Mouse (Mus musculus): ENCODE measurements at regions not wholly inside any gene's neighbourhood (a gene's known extent, or its start where the extent isn't known, plus 50 kb on each side); places are given as distances from the start of the nearest gene placed in this dataset.
A peak's percentile ranks its signal among the peaks of the same experiment; 100 is the strongest.

DNA sequence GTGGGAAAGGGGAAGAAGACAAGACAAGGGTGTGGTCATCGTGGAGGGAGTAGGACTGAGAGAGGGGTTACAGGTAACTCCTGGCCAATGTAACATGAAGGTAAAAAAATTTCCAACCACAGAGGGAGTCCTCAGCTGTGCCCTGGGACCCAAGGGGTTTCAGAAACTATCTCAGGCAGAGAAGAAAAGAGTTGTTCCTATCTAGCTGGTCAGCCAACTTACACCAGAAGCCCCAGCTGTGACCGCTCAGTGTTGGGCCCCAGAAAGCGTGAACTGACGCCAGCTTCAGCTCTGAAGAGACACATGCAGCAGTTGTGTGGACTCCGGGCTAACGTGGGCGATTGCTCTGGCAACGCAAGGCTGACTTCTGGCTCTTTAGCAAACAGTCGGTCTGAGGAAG, 52.2 kb downstream of the Rhob start:
- peak overlapping the region; percentile 14; the same call in 1 of the 2 replicates for H3K27ac ChIP-seq (replicated peaks)
- no peak overlapping the region for H3K4me3 ChIP-seq
- no peaks in the 10 kb centered on the region for H3K9me3 ChIP-seq
- H3K4me1 ChIP-seq: peaks cover 48% of the 10 kb centered on the region
- peaks cover 28% of the 10 kb centered on the region; the same call in 1 of the 2 replicates for H3K27me3 ChIP-seq (replicated peaks; ENCODE audit: low read depth, poor library complexity, severe bottlenecking)
- H3K36me3 ChIP-seq (replicated peaks): no peaks in the 10 kb centered on the region
- DNase-seq (ENCODE audit: low spot score): no peak
- 86% methylated on average over 9 of the region's 9 CpGs for WGBS

DNA sequence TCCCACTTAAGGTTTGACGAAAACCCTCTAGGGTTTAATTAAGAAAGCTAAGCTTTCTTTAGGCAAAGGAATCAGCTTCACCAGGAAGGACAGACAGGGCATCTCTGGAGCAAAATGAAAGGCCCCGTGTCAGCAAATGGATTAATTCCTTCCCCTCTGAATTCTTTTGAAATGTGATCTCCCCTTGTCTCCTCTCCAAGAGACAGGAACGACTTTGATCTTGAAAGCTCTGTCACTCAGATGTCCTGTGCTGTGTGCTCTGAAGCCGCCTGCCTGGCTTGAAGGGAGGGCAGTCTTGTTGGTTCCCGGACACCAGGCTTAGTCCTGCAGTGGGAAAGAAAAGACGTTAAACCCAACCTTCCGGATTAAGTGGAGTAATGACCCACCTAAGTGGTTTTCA, 52.8 kb downstream of the Rhob start:
- 8% methylated on average over 7 of the region's 7 CpGs for WGBS
- peak; percentile 52 for DNase-seq (ENCODE audit: low spot score)
- H3K9me3 ChIP-seq: no peaks in the 10 kb centered on the region
- H3K4me1 ChIP-seq: peaks cover 42% of the 10 kb centered on the region
- H3K27ac ChIP-seq (replicated peaks): 0 out of 2 replicates have a peak overlapping the region, but pooled peaks have one; percentile 14
- no peaks in the 10 kb centered on the region for H3K36me3 ChIP-seq (replicated peaks)
- H3K4me3 ChIP-seq: no peak overlapping the region
- peaks cover 28% of the 10 kb centered on the region; the same call in 1 of the 2 replicates for H3K27me3 ChIP-seq (replicated peaks; ENCODE audit: low read depth, poor library complexity, severe bottlenecking)

DNA sequence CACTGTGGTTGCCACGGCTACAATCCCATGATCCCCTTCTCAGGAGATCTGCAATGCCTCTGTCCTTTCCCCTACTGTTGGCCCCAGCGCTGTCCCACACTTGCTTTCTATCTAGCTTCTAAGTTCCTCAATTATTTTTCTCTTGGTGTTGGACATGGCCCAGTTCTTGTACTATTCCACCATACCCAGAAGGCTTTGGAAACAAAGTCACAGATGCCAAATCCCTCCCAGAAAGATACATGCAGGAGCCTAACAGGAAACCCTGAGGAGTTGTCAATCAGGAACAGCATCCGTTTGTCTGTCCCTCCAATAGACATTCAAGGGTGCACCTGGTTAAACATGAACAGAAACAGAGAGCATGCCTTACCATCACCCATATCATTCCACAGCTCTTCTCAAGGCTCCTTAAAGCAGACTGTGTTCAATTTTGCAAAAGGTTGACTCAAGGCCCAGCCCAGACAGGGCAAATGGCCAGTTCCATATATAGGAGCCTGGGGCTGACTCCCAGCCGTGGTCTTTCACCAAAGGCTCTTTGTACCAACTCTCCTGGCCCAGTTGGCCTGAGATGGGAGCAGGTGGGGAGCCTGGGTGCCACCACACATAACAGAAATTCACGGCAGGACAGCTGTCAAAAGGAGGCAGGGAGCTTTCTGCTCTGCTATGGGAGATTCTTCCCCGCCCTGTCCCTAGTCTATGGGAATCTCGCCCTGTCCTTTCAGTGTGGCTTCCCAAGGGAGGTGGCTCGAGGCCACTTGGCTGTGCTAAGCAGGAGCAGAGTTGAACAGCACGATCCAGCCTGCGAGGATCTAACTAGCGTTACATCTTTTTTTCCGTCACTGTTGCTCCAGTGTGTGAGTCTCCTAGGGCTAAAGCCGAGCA, 54.6 kb downstream of the Rhob start:
- no peaks in the 10 kb centered on the region for H3K9me3 ChIP-seq
- H3K27ac ChIP-seq (replicated peaks): no peak overlapping the region
- H3K27me3 ChIP-seq (replicated peaks; ENCODE audit: low read depth, poor library complexity, severe bottlenecking): peaks cover 18% of the 10 kb centered on the region; the same call in 1 of the 2 replicates
- H3K36me3 ChIP-seq (replicated peaks): no peaks in the 10 kb centered on the region
- peaks cover 38% of the 10 kb centered on the region for H3K4me1 ChIP-seq
- 80% methylated on average over 13 of the region's 13 CpGs for WGBS
- H3K4me3 ChIP-seq: no peak overlapping the region
- DNase-seq (ENCODE audit: low spot score): no peak

DNA sequence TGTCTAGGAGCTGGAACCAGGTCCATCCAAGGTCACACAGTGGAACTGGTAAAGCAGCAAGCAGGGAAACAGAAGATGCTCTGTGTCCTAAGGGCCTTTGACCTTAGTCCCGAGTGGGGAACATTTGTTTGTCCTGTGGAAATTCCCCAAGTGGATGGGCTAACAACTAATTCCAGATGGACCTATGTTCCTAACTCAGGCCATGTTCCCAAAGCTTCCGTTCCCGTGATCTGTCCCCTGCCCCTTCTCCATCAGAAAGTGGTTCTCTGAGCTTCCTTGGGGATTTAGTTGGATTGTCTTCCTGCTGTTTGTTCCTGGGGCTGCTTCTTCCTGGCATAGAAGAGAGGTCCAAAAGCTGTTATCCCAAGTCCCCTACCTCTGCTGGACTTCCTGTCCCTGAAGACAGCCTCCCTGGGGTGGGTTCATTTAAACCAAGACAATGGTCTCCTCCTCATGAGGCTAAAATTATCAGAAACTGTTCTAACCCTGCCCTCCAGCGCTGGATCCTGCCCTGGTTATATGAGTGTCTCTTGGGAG, 55.8 kb downstream of the Rhob start:
- H3K4me1 ChIP-seq: peaks cover 44% of the 10 kb centered on the region
- DNase-seq (ENCODE audit: low spot score): no peak
- peaks cover 18% of the 10 kb centered on the region; the same call in 1 of the 2 replicates for H3K27me3 ChIP-seq (replicated peaks; ENCODE audit: low read depth, poor library complexity, severe bottlenecking)
- 0 out of 2 replicates have a peak overlapping the region, but pooled peaks have one; percentile 35 for H3K27ac ChIP-seq (replicated peaks)
- no peak overlapping the region for H3K4me3 ChIP-seq
- no peaks in the 10 kb centered on the region for H3K36me3 ChIP-seq (replicated peaks)
- WGBS: 54% methylated on average over 4 of the region's 4 CpGs
- no peaks in the 10 kb centered on the region for H3K9me3 ChIP-seq

DNA sequence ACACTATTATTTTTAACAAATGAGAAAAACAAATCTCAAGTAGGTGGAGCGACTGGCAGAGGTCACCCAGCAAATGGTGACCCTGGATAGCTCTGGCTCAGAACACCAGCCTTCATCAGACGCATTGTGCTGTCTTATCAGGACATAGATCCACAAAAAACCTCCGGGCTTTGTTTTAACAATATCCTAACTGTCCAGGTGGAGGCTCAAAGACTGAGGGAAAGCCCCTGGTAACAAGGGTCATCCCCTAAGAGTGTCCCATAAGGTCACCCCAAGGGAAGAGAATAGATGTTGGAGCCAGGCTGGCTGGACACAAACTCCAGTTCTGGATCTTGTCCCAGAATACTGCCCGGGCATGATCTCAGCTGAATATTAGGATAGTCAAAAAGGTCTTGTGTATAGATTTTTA, 56.6 kb downstream of the Rhob start:
- DNase-seq (ENCODE audit: low spot score): no peak

DNA sequence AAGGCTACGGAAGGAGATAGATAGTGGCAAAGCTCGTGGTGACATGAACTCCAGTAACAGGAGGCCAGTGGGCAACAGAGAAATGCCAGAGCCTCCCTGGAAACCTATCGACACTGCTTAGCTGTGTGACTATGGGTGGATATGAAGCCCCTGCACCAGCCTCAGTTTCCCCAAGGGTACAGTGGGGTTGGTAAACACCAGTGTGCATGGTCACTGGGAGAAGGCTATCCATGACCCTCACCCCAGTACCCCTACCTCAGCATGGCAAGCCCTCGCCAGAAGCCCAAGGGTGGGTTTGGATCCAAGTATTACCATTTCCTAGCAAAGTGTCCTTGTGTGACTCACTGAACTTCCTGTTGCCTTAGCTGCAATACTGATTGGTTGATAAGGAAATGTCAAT, 58.5 kb downstream of the Rhob start:
- DNase-seq (ENCODE audit: low spot score): no peak
- H3K4me3 ChIP-seq: no peak overlapping the region
- peaks cover 49% of the 10 kb centered on the region for H3K4me1 ChIP-seq
- 0 out of 2 replicates have a peak overlapping the region, but pooled peaks have one; percentile 44 for H3K27ac ChIP-seq (replicated peaks)
- no peaks in the 10 kb centered on the region for H3K9me3 ChIP-seq
- H3K27me3 ChIP-seq (replicated peaks; ENCODE audit: low read depth, poor library complexity, severe bottlenecking): peaks cover 10% of the 10 kb centered on the region; the same call in 1 of the 2 replicates
- H3K36me3 ChIP-seq (replicated peaks): no peaks in the 10 kb centered on the region
- WGBS: 90% methylated on average over 4 of the region's 4 CpGs

More for the DNA sequence above, 56.6 kb downstream of the Rhob start:
- H3K9me3 ChIP-seq: no peaks in the 10 kb centered on the region
- H3K4me3 ChIP-seq: no peak overlapping the region
- WGBS: 77% methylated on average over 4 of the region's 4 CpGs
- peaks cover 44% of the 10 kb centered on the region for H3K4me1 ChIP-seq
- no peaks in the 10 kb centered on the region for H3K36me3 ChIP-seq (replicated peaks)
- H3K27ac ChIP-seq (replicated peaks): no peak overlapping the region
- peaks cover 18% of the 10 kb centered on the region; the same call in 1 of the 2 replicates for H3K27me3 ChIP-seq (replicated peaks; ENCODE audit: low read depth, poor library complexity, severe bottlenecking)

DNA sequence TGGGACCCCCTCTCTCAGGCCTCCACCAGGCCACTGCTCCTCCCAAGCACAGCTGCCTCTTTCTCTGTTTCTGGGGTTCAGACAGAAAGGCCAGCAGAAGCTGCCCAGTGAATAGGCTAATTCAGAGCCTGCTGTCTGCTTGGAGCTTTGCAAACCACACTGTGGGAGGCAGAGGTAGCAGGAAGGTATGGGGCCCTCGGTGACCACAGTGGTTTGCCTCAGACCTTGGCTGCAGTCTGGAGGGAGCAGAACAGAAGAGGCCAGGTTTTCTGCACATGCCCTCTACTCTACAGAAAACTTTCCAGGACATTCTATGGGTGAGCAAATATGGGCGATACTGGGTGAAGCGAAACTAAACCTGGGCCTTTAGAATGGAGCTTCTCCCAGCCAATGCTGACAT, 59.4 kb downstream of the Rhob start:
- Histone ChIP-seq H3K4me1 (peaks cover 48% of the 10 kb centered on the region), H3K9me3 (no peaks in the 10 kb centered on the region), H3K4me3 (no peak overlapping the region), H3K27ac (replicated peaks) (peak overlapping the region; percentile 7; the same call in 1 of the 2 replicates), H3K27me3 (replicated peaks; ENCODE audit: low read depth, poor library complexity, severe bottlenecking) (peaks cover 6% of the 10 kb centered on the region; the same call in 1 of the 2 replicates), H3K36me3 (replicated peaks) (no peaks in the 10 kb centered on the region)
- WGBS: 88% methylated on average over 3 of the region's 3 CpGs
- no peak for DNase-seq (ENCODE audit: low spot score)

DNA sequence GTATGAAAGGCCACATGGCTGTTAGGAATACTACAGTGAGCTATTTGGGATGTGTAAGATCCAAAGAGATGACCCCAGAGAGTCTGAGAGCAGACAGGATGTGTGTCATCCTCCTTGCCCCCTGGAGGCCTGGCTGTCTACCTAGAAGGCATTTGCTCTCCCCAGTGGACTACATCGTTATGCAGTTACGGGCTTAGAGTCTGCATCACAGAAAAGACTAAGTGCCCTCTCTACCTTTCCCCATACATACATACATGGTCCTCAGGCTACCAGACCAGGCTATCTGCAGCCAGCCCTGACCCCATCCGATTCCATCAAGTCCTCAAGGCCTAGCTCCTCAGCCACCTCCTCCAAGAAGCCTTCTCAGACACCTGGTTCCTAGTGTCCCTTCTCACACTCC, 59.9 kb downstream of the Rhob start:
- Histone ChIP-seq H3K9me3 (no peaks in the 10 kb centered on the region), H3K36me3 (replicated peaks) (no peaks in the 10 kb centered on the region), H3K4me3 (no peak overlapping the region), H3K27me3 (replicated peaks; ENCODE audit: low read depth, poor library complexity, severe bottlenecking) (0 out of 2 replicates have a peak, but pooled peaks cover 2% of the 10 kb centered on the region), H3K4me1 (peaks cover 46% of the 10 kb centered on the region), H3K27ac (replicated peaks) (peak overlapping the region; percentile 7; the same call in 1 of the 2 replicates)
- DNase-seq (ENCODE audit: low spot score): no peak
- WGBS: 80% methylated on average over 3 of the region's 3 CpGs

DNA sequence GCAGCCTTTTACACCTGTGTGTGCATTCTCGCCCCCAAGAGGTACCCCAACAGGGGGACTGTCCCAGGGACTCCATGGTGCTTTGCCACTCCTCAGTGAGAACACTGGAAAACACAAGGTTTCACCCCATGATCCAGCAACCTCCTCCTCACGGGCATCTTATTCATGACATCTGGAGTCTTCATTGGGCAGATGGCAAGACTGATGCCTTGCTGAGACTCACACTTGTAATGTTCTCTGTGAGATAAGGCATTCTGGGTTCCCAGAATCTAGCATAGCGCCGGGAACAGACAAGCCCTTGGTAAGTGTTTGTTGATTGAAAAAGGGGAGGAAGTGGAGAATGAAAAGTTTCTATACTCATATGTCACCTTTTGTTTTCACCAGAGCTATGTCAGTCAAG, 60.3 kb downstream of the Rhob start:
- 76% methylated on average over 4 of the region's 4 CpGs for WGBS
- Histone ChIP-seq H3K4me3 (no peak overlapping the region), H3K9me3 (no peaks in the 10 kb centered on the region), H3K27ac (replicated peaks) (no peak overlapping the region), H3K4me1 (peaks cover 48% of the 10 kb centered on the region), H3K36me3 (replicated peaks) (no peaks in the 10 kb centered on the region), H3K27me3 (replicated peaks; ENCODE audit: low read depth, poor library complexity, severe bottlenecking) (no peaks in the 10 kb centered on the region)
- DNase-seq (ENCODE audit: low spot score): no peak

DNA sequence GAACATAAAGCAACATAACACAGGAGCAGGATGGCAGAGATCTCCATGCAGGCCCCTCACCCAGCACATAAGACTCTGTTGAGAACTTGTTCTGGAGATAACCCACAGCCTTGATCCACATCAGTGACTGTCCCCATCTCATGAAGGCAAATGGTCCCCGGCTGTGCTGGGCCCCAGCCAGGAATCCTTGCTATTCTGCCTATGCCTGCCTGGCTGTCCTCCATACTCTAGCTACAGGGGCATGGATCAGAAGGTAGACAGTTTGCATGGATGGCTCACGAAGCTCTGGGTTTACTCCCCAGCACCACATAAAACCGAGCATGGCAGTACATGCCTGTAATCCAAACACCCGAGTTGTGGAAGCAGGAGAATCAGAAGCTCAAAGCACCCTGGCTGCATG, 61.2 kb downstream of the Rhob start:
- H3K27ac ChIP-seq (replicated peaks): no peak overlapping the region; the same call in 1 of the 2 replicates
- H3K4me1 ChIP-seq: peaks cover 49% of the 10 kb centered on the region
- DNase-seq (ENCODE audit: low spot score): no peak
- no peak overlapping the region for H3K4me3 ChIP-seq
- no peaks in the 10 kb centered on the region for H3K36me3 ChIP-seq (replicated peaks)
- H3K27me3 ChIP-seq (replicated peaks; ENCODE audit: low read depth, poor library complexity, severe bottlenecking): no peaks in the 10 kb centered on the region
- WGBS: 80% methylated on average over 4 of the region's 4 CpGs
- H3K9me3 ChIP-seq: no peaks in the 10 kb centered on the region

DNA sequence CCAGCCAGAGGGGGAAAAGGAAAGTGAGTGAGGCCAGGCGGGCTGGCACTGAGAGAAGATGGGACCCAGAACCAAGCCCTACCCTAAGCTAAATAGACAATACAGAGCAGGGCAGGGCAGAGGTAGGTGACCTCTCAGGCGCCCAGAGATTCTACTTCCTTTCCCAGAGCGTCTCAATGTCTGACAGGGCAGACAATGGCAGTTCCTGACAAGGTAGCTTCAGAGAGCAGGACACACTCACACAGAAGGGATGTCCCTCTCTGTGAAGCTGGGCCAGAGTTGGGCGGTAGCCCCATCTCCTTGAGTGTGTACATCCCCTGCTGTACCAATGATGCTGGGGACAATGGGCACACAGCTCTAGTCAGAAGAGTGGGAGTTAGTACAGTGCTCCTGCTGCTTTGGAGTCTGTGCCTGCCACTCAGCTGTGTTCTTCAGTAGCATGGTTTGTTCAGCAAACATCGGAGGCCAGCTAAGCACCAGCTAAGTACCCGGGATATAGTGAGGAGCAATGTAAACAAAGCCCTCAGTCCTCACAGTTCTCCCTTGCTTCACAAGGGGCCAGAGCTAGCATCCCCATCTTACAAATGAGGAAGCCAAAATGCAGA, 62.7 kb downstream of the Rhob start:
- H3K36me3 ChIP-seq (replicated peaks): no peaks in the 10 kb centered on the region
- WGBS: 57% methylated on average over 6 of the region's 6 CpGs
- H3K27me3 ChIP-seq (replicated peaks; ENCODE audit: low read depth, poor library complexity, severe bottlenecking): no peaks in the 10 kb centered on the region
- DNase-seq (ENCODE audit: low spot score): no peak
- peak overlapping the region; percentile 41 for H3K27ac ChIP-seq (replicated peaks)
- no peak overlapping the region for H3K4me3 ChIP-seq
- no peaks in the 10 kb centered on the region for H3K9me3 ChIP-seq
- peaks cover 58% of the 10 kb centered on the region for H3K4me1 ChIP-seq

DNA sequence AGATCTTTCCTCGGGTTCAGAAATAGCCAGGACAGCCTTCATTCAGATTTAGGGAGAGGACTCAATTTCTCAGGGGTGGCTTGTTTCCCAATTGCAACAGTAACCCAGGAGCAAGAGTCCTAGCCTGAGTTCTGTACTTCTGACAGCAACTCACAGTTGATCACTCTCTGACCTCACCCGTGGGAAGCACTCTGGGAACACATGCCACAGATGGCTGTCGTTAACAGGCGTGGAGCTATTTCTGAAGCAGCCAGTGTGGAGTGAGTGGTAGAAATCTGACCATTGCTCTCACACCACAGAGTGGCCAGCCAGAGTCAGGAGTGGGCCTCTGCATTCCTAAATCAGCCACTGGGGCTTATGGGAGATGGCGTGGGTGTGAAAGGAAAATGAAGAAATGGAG, 63.3 kb downstream of the Rhob start:
- Histone ChIP-seq H3K9me3 (no peaks in the 10 kb centered on the region), H3K27me3 (replicated peaks; ENCODE audit: low read depth, poor library complexity, severe bottlenecking) (no peaks in the 10 kb centered on the region), H3K4me1 (peaks cover 63% of the 10 kb centered on the region), H3K4me3 (no peak overlapping the region), H3K36me3 (replicated peaks) (no peaks in the 10 kb centered on the region), H3K27ac (replicated peaks) (peak overlapping the region; percentile 41; the same call in 1 of the 2 replicates)
- no peak for DNase-seq (ENCODE audit: low spot score)
- WGBS: 49% methylated on average over 5 of the region's 5 CpGs

Measured in embryonic facial prominence, embryonic 10.5 days (tissue).